Mouse (Mus musculus): ENCODE measurements around the gene Trp53bp1. TPM values are rescaled to one million over a fixed set of nuclear protein-coding genes. Genes with fewer than 3 reads are reported as not detected.

The Trp53bp1 gene
- 41.7 and 55.2 TPM in 2 replicates for total RNA-seq (2012; rRNA removed)
- 30.1 and 38.0 TPM in 2 replicates for total RNA-seq (2014; rRNA removed)
- 68.7 and 77.6 TPM in 2 replicates for polyA plus RNA-seq (2012; ENCODE audit: insufficient read length, low read depth)

- peaks cover 29 to 36% of the 10 kb centered on the region in 2 experiments for H3K36me3 ChIP-seq (replicated peaks in 1 of 2; ENCODE audit: control insufficient read depth in 1 of 2, insufficient read depth in 1 of 2, low read length in 1 of 2)
- in situ Hi-C loops (cut with MboI; ENCODE audit: low pct_ligation_motif_present, low pct_unique_long_range_greater_than_20kb, low sequenced_read_pairs) (no loop called here), dilution Hi-C loops (cut with MboI; ENCODE audit: extremely low pct_ligation_motif_present, extremely low pct_unique_long_range_greater_than_20kb, low sequenced_read_pairs) (no loop called here)
- H3K27ac ChIP-seq (ENCODE audit: insufficient read depth, low read depth), result no peak within 1 kb of the TSS; the same call in 1 of the 2 replicates
- H3K79me2 ChIP-seq (replicated peaks; ENCODE audit: control insufficient read depth, extremely low read depth, insufficient read depth, poor library complexity, severe bottlenecking), result peaks cover 16% of the 10 kb centered on the region
- H3K9me3 ChIP-seq (replicated peaks; ENCODE audit: low read length), result no peaks in the 10 kb centered on the region
- peak within 1 kb of the TSS; percentile 74 for H3K9ac ChIP-seq (ENCODE audit: insufficient read depth, low read depth)
- peak; percentile 96 for DNase-seq (ENCODE audit: extremely low read depth)
- peak within 1 kb of the TSS; percentile 84 to 88 (median 86) for H3K4me3 ChIP-seq (replicated peaks in 1 of 3; ENCODE audit: low read depth in 2 of 3, low read length in 2 of 3, poor library complexity in 1 of 3)
- H3K4me1 ChIP-seq (ENCODE audit: control insufficient read depth in 1 of 2, insufficient read depth in 2 of 2), result peaks cover 9 to 40% of the 10 kb centered on the region in 2 experiments
- peak within 1 kb of the TSS; percentile 79 for H3K4me2 ChIP-seq (ENCODE audit: insufficient read depth, low read depth, poor library complexity, severe bottlenecking)
- TF ChIP-seq NRF1 (IDR thresholded peaks at IDR 0.05; ENCODE audit: low read depth, low read length) (peak; percentile 36; the same call in 1 of the 2 replicates), SIN3A (IDR thresholded peaks at IDR 0.05; ENCODE audit: low read length) (peak; percentile 83), MAZ (IDR thresholded peaks at IDR 0.05; ENCODE audit: low read depth, low read length) (no peak), MAX (IDR thresholded peaks at IDR 0.05; ENCODE audit: low read length) (0 out of 2 replicates have a peak, but pooled peaks have one; percentile 4), CHD2 (IDR thresholded peaks at IDR 0.05; ENCODE audit: low read length) (peak; percentile 85), HCFC1 (IDR thresholded peaks at IDR 0.05; ENCODE audit: low read depth, low read length) (peak; percentile 62; the same call in 1 of the 2 replicates), POLR2A (IDR thresholded peaks at IDR 0.05; ENCODE audit: low read depth, low read length) (peak; percentile 52; the same call in 1 of the 2 replicates), RCOR1 (conservative IDR thresholded peaks at IDR 0.05; ENCODE audit: low read depth, low read length) (no peak), MXI1 (IDR thresholded peaks at IDR 0.05; ENCODE audit: low read depth, low read length) (peak; percentile 88), NELFE (IDR thresholded peaks at IDR 0.05; ENCODE audit: low read depth, low read length) (peak; percentile 50; the same call in 1 of the 2 replicates), MEF2A (IDR thresholded peaks at IDR 0.05; ENCODE audit: borderline replicate concordance, low read depth, low read length) (peak; percentile 24; the same call in 1 of the 2 replicates), TCF12 (IDR thresholded peaks at IDR 0.05; ENCODE audit: low read depth, low read length) (peak; percentile 49; the same call in 1 of the 2 replicates), ETS1 (conservative IDR thresholded peaks at IDR 0.05; ENCODE audit: low read depth, low read length) (no peak), IRF4 (IDR thresholded peaks at IDR 0.05; ENCODE audit: low read depth, low read length) (peak; percentile 5; the same call in 1 of the 2 replicates), TBP (conservative IDR thresholded peaks at IDR 0.05; ENCODE audit: low read depth, low read length) (peak; percentile 74), JUND (conservative IDR thresholded peaks at IDR 0.05; ENCODE audit: low read depth, low read length) (no peak)
- no peaks in the 10 kb centered on the region for H3K27me3 ChIP-seq (replicated peaks)
These were observed at the start of gene Trp53bp1 for GRCm38 (mm10) chr2:121271236-121271927. Trp53bp1 (minus strand) TSS chr2:121271407.

- Histone ChIP-seq H3K4me2 (ENCODE audit: insufficient read depth, low read depth, poor library complexity, severe bottlenecking) (no peak overlapping the region), H3K9ac (ENCODE audit: insufficient read depth, low read depth) (no peak overlapping the region), H3K4me1 (ENCODE audit: control insufficient read depth in 1 of 2, insufficient read depth in 2 of 2) (no peaks in the 10 kb centered on the region), H3K27me3 (replicated peaks) (no peaks in the 10 kb centered on the region), H3K36me3 (replicated peaks in 1 of 2; ENCODE audit: control insufficient read depth in 1 of 2, insufficient read depth in 1 of 2, low read length in 1 of 2) (peaks cover 17 to 42% of the 10 kb centered on the region in 2 experiments), H3K79me2 (replicated peaks; ENCODE audit: control insufficient read depth, extremely low read depth, insufficient read depth, poor library complexity, severe bottlenecking) (no peaks in the 10 kb centered on the region), H3K9me3 (replicated peaks; ENCODE audit: low read length) (no peaks in the 10 kb centered on the region), H3K4me3 (replicated peaks in 1 of 3; ENCODE audit: low read depth in 2 of 3, low read length in 2 of 3, poor library complexity in 1 of 3) (no peak overlapping the region), H3K27ac (ENCODE audit: insufficient read depth, low read depth) (no peak overlapping the region)
- dilution Hi-C loops (cut with MboI; ENCODE audit: extremely low pct_ligation_motif_present, extremely low pct_unique_long_range_greater_than_20kb, low sequenced_read_pairs), result no loop called here
- no peak for DNase-seq (ENCODE audit: extremely low read depth)
- no peak for TF ChIP-seq PAX5 (IDR thresholded peaks at IDR 0.05; ENCODE audit: low read length)
- TF ChIP-seq BHLHE40 (IDR thresholded peaks at IDR 0.05; ENCODE audit: low read depth, low read length), result no peak
- TF ChIP-seq E2F4 (IDR thresholded peaks at IDR 0.05; ENCODE audit: insufficient replicate concordance, low read depth, low read length), result no peak
- no peak for TF ChIP-seq NELFE (IDR thresholded peaks at IDR 0.05; ENCODE audit: low read depth, low read length)
- TF ChIP-seq USF2 (conservative IDR thresholded peaks at IDR 0.05; ENCODE audit: low read depth, low read length), result no peak
- TF ChIP-seq RAD21 (IDR thresholded peaks at IDR 0.05; ENCODE audit: low read depth, low read length), result no peak
- TF ChIP-seq ELF1 (IDR thresholded peaks at IDR 0.05; ENCODE audit: low read depth, low read length), result no peak
- no peak for TF ChIP-seq JUND (conservative IDR thresholded peaks at IDR 0.05; ENCODE audit: low read depth, low read length)
- TF ChIP-seq ZC3H11A (IDR thresholded peaks at IDR 0.05; ENCODE audit: low read depth, low read length), result no peak
- in situ Hi-C loops (cut with MboI; ENCODE audit: low pct_ligation_motif_present, low pct_unique_long_range_greater_than_20kb, low sequenced_read_pairs), result no loop called here
These were observed 45.1 kb upstream of the Trp53bp1 start for GRCm38 (mm10) chr2:121316278-121316677.
